8 mouse cellular contexts compared by ENCODE assay signal in genomic region chr13:17944078-17944917, GRCm38 (mm10). TPM values are rescaled to one million over a fixed set of nuclear protein-coding genes. Genes with fewer than 3 reads are reported as not detected.
DNase-seq lines count a peak whose midpoint lies in the region; ATAC-seq lines count a peak whose summit lies in the region.

Rala (minus strand) TSS chr13:17944239.

- ATAC-seq in hindbrain, embryonic 13.5 days (ENCODE audit: low FRiP score) = peak; percentile 100

- H3K4me3 ChIP-seq in hindbrain, embryonic 13.5 days = peak within 1 kb of the TSS; percentile 97

- peaks cover 25% of the 10 kb centered on the region for H3K4me1 ChIP-seq in hindbrain, embryonic 13.5 days (replicated peaks)

- no peaks in the 10 kb centered on the region for H3K27me3 ChIP-seq in hindbrain, embryonic 13.5 days

- H3K27ac ChIP-seq in hindbrain, embryonic 13.5 days = peak within 1 kb of the TSS; percentile 97

- peak within 1 kb of the TSS; percentile 73 for H3K4me2 ChIP-seq in hindbrain, embryonic 13.5 days

- WGBS in hindbrain, embryonic 13.5 days = 8% methylated on average over 65 of the region's 69 CpGs

- peak; percentile 93 for DNase-seq in NIH3T3 (ENCODE audit: low read depth)
- peak; percentile 98 to 99 for DNase-seq in cerebellum, postnatal 10 days
- peak; percentile 79 to 89 for DNase-seq in frontal cortex, postnatal 14 days (ENCODE audit: low spot score in 2 of 2)
- peak; percentile 93 to 95 for DNase-seq in layer of hippocampus, postnatal 36 days
- DNase-seq in lung, postnatal 36 days = peak; percentile 95
- peak; percentile 95 for DNase-seq in retina, postnatal 1 day
- DNase-seq in urinary bladder, adult 18-20 months (ENCODE audit: low spot score in 2 of 2) = peak; percentile 92 to 96

- H3K36me3 ChIP-seq in hindbrain, embryonic 13.5 days = no peaks in the 10 kb centered on the region

- H3K9me3 ChIP-seq in hindbrain, embryonic 13.5 days = no peaks in the 10 kb centered on the region

- peak within 1 kb of the TSS; percentile 96 for H3K9ac ChIP-seq in hindbrain, embryonic 13.5 days

RNA-seq across cellular contexts. Expression of gene Rala, which starts in this region (rescaled TPM):
- polyA plus RNA-seq in hindbrain, embryonic 13.5 days (2015; fragmentation: Nextera tagmentation; extraction: Ambion mirVana) = 206 and 207 TPM in 2 replicates
- total RNA-seq in layer of hippocampus, postnatal 36 days (2021) = 10 to 100 TPM; 63.4 to 64.5 TPM

Comparison
In these comparisons a context has a peak if more than half of its experiments do, and no peak if none do; other contexts are left out.
1. Peak in every context shown above with its lines: DNase-seq, ATAC-seq, H3K4me3 ChIP-seq and H3K27ac ChIP-seq.